Mouse (Mus musculus) kidney, postnatal 10 days (tissue): ENCODE measurements around the gene Gm49369.

ENCODE experiments used
- DNase-seq: peaks from one replicate; pipeline ENCODE4 v3.0.0; 2021; ENCODE audit warnings: mixed read lengths

The Gm49369 gene

GRCm38 (mm10) chr7:142393191-142393590 is 10.7 kb upstream of the Gm49369 start:
- peak; percentile 69 for DNase-seq

GRCm38 (mm10) chr7:142391609-142392008 is 9.1 kb upstream of the Gm49369 start:
- DNase-seq, result no peak

GRCm38 (mm10) chr7:142391108-142391507 is 8.6 kb upstream of the Gm49369 start:
- DNase-seq, result no peak

GRCm38 (mm10) chr7:142389961-142390650 is 7.6 kb upstream of the Gm49369 start:
- no peak for DNase-seq

- no peak for DNase-seq
These were observed 6.3 kb upstream of the Gm49369 start for GRCm38 (mm10) chr7:142388740-142389139.

- no peak for DNase-seq
These were observed 5.7 kb upstream of the Gm49369 start for GRCm38 (mm10) chr7:142388198-142388597.

GRCm38 (mm10) chr7:142387419-142388148 is 5.1 kb upstream of the Gm49369 start, which contains the start of gene Ctsd:
Ctsd (minus strand) TSS chr7:142388038.
- peak; percentile 99 for DNase-seq

- peak; percentile 36 for DNase-seq
These were observed 4.2 kb upstream of the Gm49369 start for GRCm38 (mm10) chr7:142386621-142387201.

GRCm38 (mm10) chr7:142385742-142386403 is 3.4 kb upstream of the Gm49369 start:
- DNase-seq, result no peak

GRCm38 (mm10) chr7:142384306-142384705 is 1.8 kb upstream of the Gm49369 start:
- no peak for DNase-seq

GRCm38 (mm10) chr7:142381175-142381574 is 1.3 kb downstream of the Gm49369 start:
- DNase-seq, result no peak

- no peak for DNase-seq
These were observed 3.3 kb downstream of the Gm49369 start for GRCm38 (mm10) chr7:142379186-142379585.

GRCm38 (mm10) chr7:142377233-142377925 is 5.1 kb downstream of the Gm49369 start:
- no peak for DNase-seq

GRCm38 (mm10) chr7:142376096-142376495 is 6.4 kb downstream of the Gm49369 start:
- DNase-seq, result no peak

- peak; percentile 55 for DNase-seq
These were observed 7.2 kb downstream of the Gm49369 start for GRCm38 (mm10) chr7:142375261-142375724.

GRCm38 (mm10) chr7:142374413-142375015 is 8.0 kb downstream of the Gm49369 start:
- no peak for DNase-seq

GRCm38 (mm10) chr7:142373641-142374412 is 8.6 kb downstream of the Gm49369 start, which contains the start of gene Ifitm10:
Ifitm10 (minus strand) TSS chr7:142373753.
- peak; percentile 31 for DNase-seq

- DNase-seq, result no peak
These were observed 9.4 kb downstream of the Gm49369 start for GRCm38 (mm10) chr7:142373039-142373438.

- peak; percentile 37 for DNase-seq
These were observed 10.5 kb downstream of the Gm49369 start for GRCm38 (mm10) chr7:142371768-142372661.

- DNase-seq, result no peak
These were observed 11.1 kb downstream of the Gm49369 start for GRCm38 (mm10) chr7:142371398-142371767.
